Mouse (Mus musculus) fibroblast of lung, adult 2 months (primary cell): ENCODE measurements around the gene Col27a1.

Experiments used
- DNase-seq: peaks from one replicate; pipeline ENCODE4 v3.0.0-alpha.2; 2011; ENCODE audit warnings: low read depth

Col27a1 gene

GRCm38 (mm10) chr4:63225373-63225772, 11.6 kb downstream of the Col27a1 start:
- DNase-seq: no peak

- no peak for DNase-seq
Measured at GRCm38 (mm10) chr4:63226164-63226882, 12.5 kb downstream of the Col27a1 start.

GRCm38 (mm10) chr4:63226883-63227235, 13.1 kb downstream of the Col27a1 start:
- DNase-seq: no peak

GRCm38 (mm10) chr4:63228943-63229342, 15.1 kb downstream of the Col27a1 start:
- DNase-seq: no peak

GRCm38 (mm10) chr4:63229991-63230581, 16.3 kb downstream of the Col27a1 start:
- DNase-seq: peak; percentile 63

GRCm38 (mm10) chr4:63231121-63231520, 17.3 kb downstream of the Col27a1 start:
- no peak for DNase-seq

GRCm38 (mm10) chr4:63232542-63233020, 18.8 kb downstream of the Col27a1 start:
- DNase-seq: no peak

- DNase-seq: no peak
Measured at GRCm38 (mm10) chr4:63233557-63234452, 20.0 kb downstream of the Col27a1 start.

GRCm38 (mm10) chr4:63234852-63235251, 21.0 kb downstream of the Col27a1 start:
- DNase-seq: no peak

- DNase-seq: no peak
Measured at GRCm38 (mm10) chr4:63236235-63236634, 22.4 kb downstream of the Col27a1 start.

GRCm38 (mm10) chr4:63237225-63237624, 23.4 kb downstream of the Col27a1 start:
- DNase-seq: no peak

- DNase-seq: no peak
Measured at GRCm38 (mm10) chr4:63238141-63238540, 24.3 kb downstream of the Col27a1 start.

GRCm38 (mm10) chr4:63238722-63239121, 24.9 kb downstream of the Col27a1 start:
- DNase-seq: no peak

GRCm38 (mm10) chr4:63241031-63241430, 27.2 kb downstream of the Col27a1 start:
- no peak for DNase-seq

- DNase-seq: no peak
Measured at GRCm38 (mm10) chr4:63247991-63248390, 34.2 kb downstream of the Col27a1 start.

GRCm38 (mm10) chr4:63248951-63249350, 35.1 kb downstream of the Col27a1 start:
- no peak for DNase-seq

- no peak for DNase-seq
Measured at GRCm38 (mm10) chr4:63251760-63252159, 38.0 kb downstream of the Col27a1 start.

- peak; percentile 76 for DNase-seq
Measured at GRCm38 (mm10) chr4:63253716-63254115, 39.9 kb downstream of the Col27a1 start.

- no peak for DNase-seq
Measured at GRCm38 (mm10) chr4:63254151-63254550, 40.3 kb downstream of the Col27a1 start.

GRCm38 (mm10) chr4:63256371-63256770, 42.6 kb downstream of the Col27a1 start:
- DNase-seq: no peak

GRCm38 (mm10) chr4:63257346-63257745, 43.5 kb downstream of the Col27a1 start:
- DNase-seq: no peak

GRCm38 (mm10) chr4:63258096-63258495, 44.3 kb downstream of the Col27a1 start:
- DNase-seq: no peak

GRCm38 (mm10) chr4:63259066-63259465, 45.3 kb downstream of the Col27a1 start:
- DNase-seq: no peak
